8 mouse cellular contexts compared by ENCODE assay signal in genomic region chr9:90125416-90126099, GRCm38 (mm10). TPM values are rescaled to one million over a fixed set of nuclear protein-coding genes. Genes with fewer than 3 reads are reported as not detected.
DNase-seq lines count a peak whose midpoint lies in the region; ATAC-seq and TF ChIP-seq lines count a peak whose summit lies in the region.

No protein-coding gene starts in this region.

- no peaks in the 10 kb centered on the region for H3K9me3 ChIP-seq in kidney, postnatal 0 days (replicated peaks; ENCODE audit: low read length)
- H3K9me3 ChIP-seq in hindbrain, embryonic 14.5 days (ENCODE audit: control insufficient read depth, low read length) = no peaks in the 10 kb centered on the region
- H3K9me3 ChIP-seq in midbrain, embryonic 15.5 days = no peaks in the 10 kb centered on the region

- H3K36me3 ChIP-seq in kidney, postnatal 0 days (ENCODE audit: insufficient read depth, low read length) = no peaks in the 10 kb centered on the region
- H3K36me3 ChIP-seq in hindbrain, embryonic 14.5 days (replicated peaks; ENCODE audit: control insufficient read depth, insufficient read depth) = no peaks in the 10 kb centered on the region
- no peaks in the 10 kb centered on the region for H3K36me3 ChIP-seq in midbrain, embryonic 15.5 days (replicated peaks)

- no peak overlapping the region for H3K9ac ChIP-seq in kidney, postnatal 0 days (ENCODE audit: low read depth, low read length)
- no peak overlapping the region for H3K9ac ChIP-seq in hindbrain, embryonic 14.5 days
- no peak overlapping the region for H3K9ac ChIP-seq in midbrain, embryonic 15.5 days

- DNase-seq in kidney, postnatal 0 days (ENCODE audit: low spot score) = no peak
- DNase-seq in kidney, postnatal 10 days = no peak
- peak; percentile 55 for DNase-seq in embryo, embryonic 10.5 days (ENCODE audit: low spot score)
- DNase-seq in hindbrain, embryonic 14.5 days (ENCODE audit: low spot score) = no peak
- no peak for DNase-seq in natural killer cell, adult 2 months (ENCODE audit: low spot score in 2 of 2)
- no peak for DNase-seq in layer of hippocampus, postnatal 36 days

- TF ChIP-seq CTCF in kidney, postnatal 0 days (IDR thresholded peaks at IDR 0.05; ENCODE audit: low read depth) = no peak

- no peak for ATAC-seq in kidney, postnatal 0 days (replicated peaks; ENCODE audit: low FRiP score, low read depth)
- no peak for ATAC-seq in hindbrain, embryonic 14.5 days (ENCODE audit: low FRiP score)
- ATAC-seq in midbrain, embryonic 15.5 days (replicated peaks) = no peak
- no peak for ATAC-seq in cerebellum, adult (ENCODE audit: insufficient number of reproducible peaks, low FRiP score, low TSS enrichment)

- WGBS in kidney, postnatal 0 days = 23% methylated on average over 7 of the region's 7 CpGs
- WGBS in hindbrain, embryonic 14.5 days = 13% methylated on average over 7 of the region's 7 CpGs
- WGBS in midbrain, embryonic 15.5 days = 11% methylated on average over 7 of the region's 7 CpGs

- H3K27ac ChIP-seq in kidney, postnatal 0 days = no peak overlapping the region
- H3K27ac ChIP-seq in hindbrain, embryonic 14.5 days = no peak overlapping the region
- H3K27ac ChIP-seq in midbrain, embryonic 15.5 days = no peak overlapping the region

- no peaks in the 10 kb centered on the region for H3K27me3 ChIP-seq in kidney, postnatal 0 days (ENCODE audit: insufficient read depth, low read length)
- H3K27me3 ChIP-seq in hindbrain, embryonic 14.5 days (ENCODE audit: control insufficient read depth, insufficient read depth, low read length) = no peaks in the 10 kb centered on the region
- no peaks in the 10 kb centered on the region for H3K27me3 ChIP-seq in midbrain, embryonic 15.5 days (replicated peaks)

- peak overlapping the region; percentile 49 for H3K4me2 ChIP-seq in kidney, postnatal 0 days (ENCODE audit: low read length)
- H3K4me2 ChIP-seq in hindbrain, embryonic 14.5 days (replicated peaks) = peak overlapping the region; percentile 46
- H3K4me2 ChIP-seq in midbrain, embryonic 15.5 days = peak overlapping the region; percentile 41

- H3K4me3 ChIP-seq in kidney, postnatal 0 days (replicated peaks; ENCODE audit: low read depth, low read length) = peak overlapping the region; percentile 31
- H3K4me3 ChIP-seq in hindbrain, embryonic 14.5 days (replicated peaks; ENCODE audit: low read length) = peak overlapping the region; percentile 24
- peak overlapping the region; percentile 15 for H3K4me3 ChIP-seq in midbrain, embryonic 15.5 days

- no peaks in the 10 kb centered on the region for H3K4me1 ChIP-seq in kidney, postnatal 0 days (replicated peaks; ENCODE audit: insufficient read depth, low read length)
- H3K4me1 ChIP-seq in hindbrain, embryonic 14.5 days (replicated peaks; ENCODE audit: control insufficient read depth, insufficient read depth, low read length) = 0 out of 2 replicates have a peak, but pooled peaks cover 5% of the 10 kb centered on the region
- peaks cover 6% of the 10 kb centered on the region; the same call in 1 of the 2 replicates for H3K4me1 ChIP-seq in midbrain, embryonic 15.5 days

RNA-seq across cellular contexts. Expression of gene Morf4l1, which starts 11.0 kb away (rescaled TPM):
- 412 and 452 TPM in 2 replicates for polyA plus RNA-seq in kidney, postnatal 0 days (2015; fragmentation: Nextera tagmentation; extraction: Ambion mirVana)
- 557 and 572 TPM in 2 replicates for polyA plus RNA-seq in hindbrain, embryonic 14.5 days (2014; fragmentation: Nextera tagmentation; extraction: Ambion mirVana)
- polyA plus RNA-seq in midbrain, embryonic 15.5 days (2015; fragmentation: Nextera tagmentation; extraction: Ambion mirVana) = 548 and 569 TPM in 2 replicates
- 100 to 1,000 TPM; 422 to 449 TPM for total RNA-seq in layer of hippocampus, postnatal 36 days (2021)

RNA-seq across cellular contexts. Expression of gene Adamts7, which starts 37.3 kb away (rescaled TPM):
- 11.6 and 12.8 TPM in 2 replicates for polyA plus RNA-seq in kidney, postnatal 0 days (2015; fragmentation: Nextera tagmentation; extraction: Ambion mirVana)
- 8.7 and 9.1 TPM in 2 replicates for polyA plus RNA-seq in hindbrain, embryonic 14.5 days (2014; fragmentation: Nextera tagmentation; extraction: Ambion mirVana)
- 9.9 and 11.5 TPM in 2 replicates for polyA plus RNA-seq in midbrain, embryonic 15.5 days (2015; fragmentation: Nextera tagmentation; extraction: Ambion mirVana)
- total RNA-seq in layer of hippocampus, postnatal 36 days (2021) = under 1 TPM; 0.20 to 0.80 TPM
